Mouse (Mus musculus): Measurements from ENCODE around the gene Klf16.

Klf16 gene

DNA sequence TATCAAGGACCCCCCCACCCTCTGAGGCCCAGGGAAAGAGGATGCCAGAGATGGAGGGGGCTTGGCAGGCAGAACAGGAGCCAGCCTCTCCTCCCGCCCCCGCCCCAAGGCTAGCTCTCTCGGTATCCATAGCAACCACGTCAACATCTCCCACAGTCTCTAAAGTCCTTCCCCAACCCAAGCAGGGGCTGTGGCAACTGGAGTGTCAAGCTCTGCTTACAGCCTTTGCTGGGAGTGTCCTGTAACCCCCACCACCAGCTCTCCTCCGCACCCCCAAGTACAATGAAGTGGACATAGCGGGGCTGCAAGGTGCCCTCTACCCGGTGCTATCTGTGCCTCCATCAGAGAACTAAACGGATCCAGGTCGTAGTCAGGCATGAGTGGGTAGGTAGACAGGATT is 3.2 kb downstream of the Klf16 start:
- DNase-seq, result no peak

DNA sequence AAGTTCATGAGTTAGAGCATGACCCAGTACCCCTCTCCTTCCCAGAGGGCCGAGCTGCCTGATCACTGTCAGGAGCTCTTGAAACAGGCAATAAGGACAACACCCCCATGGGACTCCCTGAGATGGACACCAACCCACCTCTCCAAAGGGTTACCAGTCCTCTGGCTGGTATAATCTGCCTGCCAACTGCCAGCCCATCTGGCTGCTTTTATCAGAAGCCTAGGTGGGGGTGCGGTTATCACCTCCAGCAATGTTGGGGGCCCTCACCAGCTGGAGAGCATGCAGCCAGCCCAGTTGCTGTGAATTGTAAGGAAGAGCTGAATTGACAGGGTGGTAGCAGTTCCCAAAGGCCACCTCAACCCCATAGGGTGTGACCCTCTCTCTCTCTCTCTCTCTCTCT is 4.6 kb downstream of the Klf16 start:
- DNase-seq, result no peak

DNA sequence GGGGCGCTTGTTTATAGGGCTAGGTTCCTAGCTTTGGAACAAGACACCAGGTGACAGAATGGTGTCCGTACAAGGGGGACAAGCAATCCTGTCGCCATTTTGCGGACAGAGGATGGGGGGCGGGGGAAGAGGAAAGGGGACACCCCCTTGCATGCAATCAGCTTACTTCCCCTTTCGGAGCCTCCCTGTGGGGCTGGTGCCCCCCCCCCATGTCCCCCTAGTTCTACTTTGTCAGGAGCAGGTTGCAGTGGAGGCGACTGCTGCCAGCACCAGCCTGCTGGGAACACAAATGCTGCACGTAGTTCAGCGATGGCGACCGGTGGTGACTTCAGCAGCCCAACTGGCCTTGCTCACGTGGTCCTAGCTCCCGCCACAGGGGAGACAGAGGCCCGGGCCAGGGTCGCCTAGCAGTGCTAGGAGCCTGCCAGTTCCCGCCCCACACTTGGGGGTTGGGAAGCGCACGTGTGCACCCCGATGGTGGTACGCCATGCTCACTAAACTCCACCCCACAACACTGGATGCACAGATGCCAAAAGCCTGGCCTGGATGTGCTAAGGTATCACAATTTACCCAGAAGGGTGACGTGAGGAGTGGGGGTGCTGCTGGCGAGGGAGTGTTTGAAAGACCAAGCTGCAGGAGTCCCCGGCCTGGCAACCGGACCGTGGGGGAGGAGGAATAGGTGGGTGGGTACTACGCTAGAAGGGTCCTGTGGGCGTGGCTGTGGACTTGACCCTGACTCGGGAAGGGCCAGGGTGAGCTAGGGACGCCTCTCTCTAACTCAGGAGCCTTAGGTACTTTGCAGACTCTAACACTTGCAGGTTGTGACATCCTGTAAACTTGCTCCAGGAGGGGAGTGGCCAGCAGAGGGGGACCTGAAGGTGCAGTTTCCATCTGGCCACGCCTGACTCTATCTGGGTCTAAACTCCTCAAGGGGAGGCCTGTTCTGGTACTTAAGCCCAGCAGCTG is 6.0 kb downstream of the Klf16 start:
- peak in 1 of 2 experiments; percentile 32 for DNase-seq

DNA sequence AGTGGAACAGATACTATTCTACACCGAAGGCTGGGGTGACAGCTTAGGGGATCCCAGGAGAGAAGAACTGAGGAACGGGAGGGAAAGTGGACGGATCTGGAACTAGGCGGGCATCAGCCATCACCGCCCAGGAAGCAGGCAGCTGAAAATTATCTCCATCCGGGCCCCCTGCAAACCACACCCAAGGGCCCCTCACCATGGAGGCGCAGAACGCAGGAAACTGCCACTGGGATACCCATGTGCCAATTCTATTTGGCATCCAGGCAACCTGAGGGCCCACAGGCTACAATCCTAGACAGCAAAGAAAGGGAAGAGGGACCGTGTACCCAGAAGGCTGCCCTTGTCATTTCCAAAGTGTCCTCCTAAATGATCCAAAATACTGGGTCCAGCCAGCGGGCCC is 6.7 kb downstream of the Klf16 start:
- DNase-seq, result no peak

DNA sequence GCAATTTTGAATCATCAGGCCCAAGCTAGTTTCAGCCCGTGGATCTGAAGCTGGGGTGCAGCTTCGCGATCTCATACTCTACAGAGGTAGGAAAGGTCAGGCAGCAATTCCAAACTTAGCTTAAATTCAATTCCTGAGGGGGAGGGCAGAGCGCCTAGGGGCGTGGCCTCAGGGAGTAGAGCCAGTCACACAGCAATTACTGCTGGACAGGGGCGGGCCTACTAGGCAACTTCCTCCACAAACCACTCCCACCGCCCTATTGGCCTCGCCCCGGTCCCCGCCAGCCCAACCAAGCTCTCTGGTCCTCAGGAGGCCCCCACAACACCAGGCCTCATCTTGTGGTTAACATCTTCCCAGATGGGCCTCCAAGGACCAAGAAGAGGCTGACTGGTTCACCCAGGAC is 7.5 kb downstream of the Klf16 start:
- peak; percentile 68 to 69 for DNase-seq

DNA sequence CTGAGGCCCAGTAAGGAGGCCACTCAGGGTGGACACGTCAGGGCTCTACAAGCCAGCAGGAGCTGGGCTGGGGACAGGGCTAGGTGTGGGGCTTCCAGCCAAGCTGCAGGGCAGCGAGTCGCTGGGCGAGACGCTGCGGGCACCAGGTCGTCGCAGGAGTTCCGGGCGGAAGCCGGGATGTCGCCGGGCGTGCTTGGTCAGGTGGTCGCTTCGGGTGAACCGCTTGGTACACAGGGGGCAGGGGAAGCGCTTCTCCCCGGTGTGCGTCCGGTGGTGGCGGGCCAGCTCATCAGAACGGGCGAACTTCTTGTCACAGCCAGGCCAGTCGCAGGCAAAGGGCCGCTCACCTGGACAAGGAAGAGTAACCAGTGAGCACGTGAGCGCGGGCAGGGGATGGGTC is 8.2 kb downstream of the Klf16 start:
- DNase-seq, result no peak

DNA sequence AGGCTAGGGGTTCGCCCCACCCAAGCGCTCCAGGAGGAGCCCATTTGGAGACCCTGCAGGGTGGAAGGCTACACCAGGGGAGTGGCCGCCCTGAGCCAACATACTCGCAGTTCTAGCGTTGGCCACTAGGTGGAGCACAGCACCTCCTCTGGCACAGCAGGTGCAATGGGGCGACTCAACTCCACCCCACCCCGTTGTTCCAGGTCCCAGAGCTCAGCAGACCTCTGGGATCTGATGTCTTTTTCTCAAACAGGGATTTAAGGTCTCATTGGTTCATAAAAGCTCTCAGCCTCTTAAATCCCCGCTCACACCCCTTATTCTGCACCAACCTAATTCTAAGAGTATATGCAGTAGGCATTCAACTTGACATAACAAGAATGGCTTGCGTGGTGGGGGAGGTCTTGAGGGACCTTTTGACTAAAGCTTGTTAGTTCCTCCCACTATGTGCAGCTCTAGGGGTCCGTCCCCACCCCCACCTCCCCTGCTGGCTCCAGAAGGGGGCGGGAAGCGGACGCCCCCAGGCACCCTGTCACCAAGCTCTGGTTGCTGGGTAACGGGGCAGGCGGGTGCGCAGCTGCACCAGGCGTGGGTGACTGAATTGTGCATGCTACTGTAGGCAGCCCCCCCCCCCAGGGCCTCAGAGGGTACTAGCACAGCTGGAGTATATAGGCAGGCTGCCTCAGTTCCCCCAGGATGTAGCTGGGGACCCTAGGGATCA is 10.6 kb downstream of the Klf16 start:
- peak; percentile 77 to 91 for DNase-seq

DNA sequence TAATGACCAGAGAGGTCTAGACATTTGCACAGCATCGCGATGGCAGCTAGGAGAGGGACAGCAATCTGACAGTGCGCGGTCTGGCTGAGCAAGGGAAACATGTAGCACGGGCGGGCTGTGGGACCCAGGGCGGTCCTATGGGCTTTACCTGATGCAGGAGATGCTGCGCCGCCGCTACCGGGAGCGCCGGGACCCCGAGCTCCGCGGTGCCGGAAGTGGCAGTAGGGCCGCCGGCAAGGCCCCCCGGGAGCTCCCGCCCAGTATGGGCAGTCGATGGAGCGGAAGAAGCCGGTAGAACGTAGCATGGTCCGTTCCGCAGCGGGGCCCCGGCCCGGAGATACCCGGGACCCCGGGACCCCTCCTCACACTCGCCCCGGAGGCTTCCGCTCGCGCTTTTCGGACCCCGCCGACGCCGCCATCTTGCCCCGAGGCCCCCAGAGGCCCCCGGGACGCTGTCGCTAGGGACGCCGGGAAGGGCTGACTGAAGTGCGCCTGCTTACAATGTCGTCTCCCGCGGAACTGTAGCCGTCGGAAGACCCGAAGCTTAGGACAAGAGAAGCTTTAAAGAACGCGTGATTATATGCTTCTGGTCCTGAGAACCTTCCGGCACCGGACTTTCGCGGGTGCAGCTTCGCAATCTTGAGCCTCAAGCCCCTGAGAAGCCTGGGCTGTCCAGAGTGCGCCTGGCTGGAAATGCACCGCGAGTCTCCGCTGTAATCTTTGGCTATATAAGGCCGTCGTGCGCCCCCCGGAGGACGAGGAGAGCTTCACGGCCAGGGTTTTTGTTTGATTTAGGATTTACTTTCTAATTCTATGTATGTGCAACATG is 15.8 kb downstream of the Klf16 start, which contains the start of gene Rexo1:
Rexo1 (minus strand) TSS at position 445 of the 829 bp plus-strand sequence.
- peak; percentile 83 to 95 for DNase-seq

DNA sequence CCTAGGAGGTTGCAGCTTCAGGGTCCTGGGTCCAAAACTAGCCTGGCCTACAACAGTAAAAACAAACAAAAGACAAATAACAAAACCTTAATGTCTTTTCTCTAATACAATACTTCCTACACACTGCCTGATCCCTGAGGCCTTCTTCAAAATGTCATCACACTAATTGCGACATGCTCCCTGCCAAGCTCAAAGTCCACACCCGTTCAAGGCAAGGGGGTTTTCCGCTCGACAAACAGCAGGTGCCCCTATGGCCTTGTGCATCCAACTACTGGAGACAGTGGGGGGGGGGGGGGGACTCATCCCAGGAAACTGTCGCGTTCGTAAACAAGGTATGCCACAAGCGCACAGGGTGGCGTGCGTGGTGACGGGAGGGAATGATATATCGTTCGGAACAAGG is 16.5 kb downstream of the Klf16 start:
- DNase-seq, result no peak

DNA sequence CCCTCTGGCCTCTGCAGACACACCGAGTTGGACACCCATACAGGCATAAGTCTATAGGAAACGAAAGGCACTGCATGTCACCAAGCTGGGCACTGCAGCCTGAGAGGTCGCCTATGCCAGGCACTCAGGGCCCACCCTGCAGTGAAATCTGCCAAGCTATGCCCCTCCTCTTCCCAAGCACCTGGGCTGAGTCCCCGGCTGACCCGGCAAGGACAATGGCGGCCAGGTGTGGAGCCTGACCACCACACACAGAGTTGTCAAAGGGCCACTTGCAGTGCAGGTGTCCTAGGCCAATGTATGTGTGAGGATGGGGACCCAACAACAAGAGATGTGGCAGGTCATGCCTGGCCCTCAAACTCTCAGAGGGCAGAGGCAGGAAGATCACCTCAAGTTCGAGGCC is 17.7 kb downstream of the Klf16 start:
- DNase-seq, result no peak

DNA sequence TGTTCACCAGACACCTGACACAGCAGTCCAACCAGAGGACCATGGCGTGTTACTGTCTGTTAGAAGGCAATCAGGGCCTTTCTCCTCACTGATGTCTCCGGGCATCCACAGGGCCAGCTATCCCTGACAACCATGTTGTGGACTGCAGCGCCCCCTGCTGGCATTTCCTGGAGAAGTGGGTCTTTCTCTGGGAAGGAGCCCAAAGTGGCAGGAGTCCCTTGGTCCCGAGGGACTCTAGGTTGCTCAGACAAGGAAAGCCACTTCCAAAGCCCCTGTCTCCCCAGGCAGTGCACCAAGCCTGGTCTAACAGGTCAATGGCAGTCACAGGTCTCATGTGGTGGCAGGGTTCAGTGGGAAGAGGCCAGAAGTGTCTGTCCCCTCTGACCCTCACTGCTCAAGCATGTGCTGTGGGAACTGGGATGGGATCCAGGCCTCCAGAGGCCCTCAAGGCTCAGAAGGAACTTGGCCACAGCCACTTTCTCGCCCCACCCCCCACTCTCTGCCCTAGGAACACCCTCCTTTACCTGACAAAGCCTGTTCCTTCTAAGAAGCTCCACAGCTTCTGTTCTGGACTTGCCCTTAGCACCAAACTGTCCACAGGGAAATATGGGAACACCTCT is 19.7 kb downstream of the Klf16 start:
- peak in 1 of 2 experiments; percentile 65 for DNase-seq

DNA sequence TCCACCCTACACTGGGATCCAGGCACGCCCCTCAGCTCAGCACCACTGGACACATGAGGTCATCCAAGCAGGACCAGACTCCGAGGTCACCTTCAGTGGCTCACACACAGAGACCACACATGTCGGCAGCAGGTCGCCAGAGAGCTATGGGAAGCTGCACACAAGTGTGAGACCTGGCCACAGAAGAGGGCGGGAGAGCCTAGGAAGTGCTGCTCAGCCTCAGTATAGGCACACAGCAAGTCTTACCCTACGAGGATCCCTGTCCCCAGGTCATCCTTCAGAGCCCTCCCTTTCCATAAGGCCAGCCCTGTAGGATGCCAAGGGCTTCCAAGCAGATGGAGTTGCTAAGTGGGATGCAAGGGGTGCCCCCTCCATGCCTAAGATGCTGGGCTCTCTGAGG is 23.1 kb downstream of the Klf16 start:
- DNase-seq, result no peak

DNA sequence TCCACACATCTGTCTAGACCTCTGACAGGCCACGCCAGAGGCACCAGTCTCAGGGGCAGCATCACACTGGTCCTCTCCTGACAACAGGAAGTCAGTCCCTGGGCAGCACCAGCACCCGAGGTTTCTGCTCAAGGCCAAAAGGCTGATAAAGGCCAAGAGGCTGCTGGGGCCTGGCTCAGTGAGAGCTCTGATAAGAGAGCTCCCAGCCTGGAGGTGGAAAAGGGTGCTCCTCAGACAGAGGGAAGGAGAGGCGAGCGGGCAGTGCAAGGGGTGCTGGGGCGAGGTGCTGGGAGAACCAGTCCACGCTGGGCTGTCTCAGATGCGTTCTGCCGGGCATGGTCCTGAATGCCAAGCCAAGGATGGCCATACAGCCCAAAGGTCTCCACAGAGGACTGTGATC is 23.5 kb downstream of the Klf16 start:
- DNase-seq, result no peak

DNA sequence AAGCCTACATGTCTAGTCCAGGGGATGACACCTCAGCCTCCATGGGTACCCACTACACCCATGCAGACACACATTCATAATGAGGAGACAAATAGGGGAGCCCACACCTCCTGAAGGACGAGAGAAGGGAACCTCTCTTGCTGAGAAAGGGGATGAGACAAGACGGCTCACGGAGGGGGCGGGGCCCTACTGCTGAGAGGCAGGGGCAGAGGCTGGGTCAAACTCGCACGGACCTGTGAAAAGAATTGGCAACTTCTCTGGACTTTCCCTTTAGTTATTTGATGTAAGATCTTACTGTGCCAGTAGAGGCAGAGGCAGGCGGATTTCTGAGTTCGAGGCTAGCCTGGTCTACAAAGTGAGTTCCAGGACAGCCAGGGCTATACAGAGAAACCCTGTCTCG is 24.8 kb downstream of the Klf16 start:
- DNase-seq, result no peak

DNA sequence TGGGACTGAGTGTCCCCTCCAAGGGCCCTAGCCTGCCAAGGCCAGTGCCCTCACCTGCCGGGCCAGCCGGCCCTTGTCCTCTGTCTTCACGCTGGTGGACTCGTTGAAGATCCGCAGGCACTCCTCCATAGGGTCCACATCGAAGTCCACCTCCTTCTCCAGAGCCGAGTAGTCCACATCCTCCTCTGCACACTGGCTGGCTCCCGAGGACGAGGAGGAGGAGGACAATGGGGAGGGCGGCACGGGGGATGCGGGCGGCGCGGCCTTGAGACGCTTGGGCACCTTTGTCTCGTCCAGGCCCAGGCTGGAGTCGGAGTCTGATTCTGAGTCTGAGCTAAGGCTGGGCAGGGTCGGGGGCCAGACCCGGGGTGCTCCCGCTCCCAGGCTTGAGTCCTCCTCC is 27.8 kb downstream of the Klf16 start:
- DNase-seq, result no peak

DNA sequence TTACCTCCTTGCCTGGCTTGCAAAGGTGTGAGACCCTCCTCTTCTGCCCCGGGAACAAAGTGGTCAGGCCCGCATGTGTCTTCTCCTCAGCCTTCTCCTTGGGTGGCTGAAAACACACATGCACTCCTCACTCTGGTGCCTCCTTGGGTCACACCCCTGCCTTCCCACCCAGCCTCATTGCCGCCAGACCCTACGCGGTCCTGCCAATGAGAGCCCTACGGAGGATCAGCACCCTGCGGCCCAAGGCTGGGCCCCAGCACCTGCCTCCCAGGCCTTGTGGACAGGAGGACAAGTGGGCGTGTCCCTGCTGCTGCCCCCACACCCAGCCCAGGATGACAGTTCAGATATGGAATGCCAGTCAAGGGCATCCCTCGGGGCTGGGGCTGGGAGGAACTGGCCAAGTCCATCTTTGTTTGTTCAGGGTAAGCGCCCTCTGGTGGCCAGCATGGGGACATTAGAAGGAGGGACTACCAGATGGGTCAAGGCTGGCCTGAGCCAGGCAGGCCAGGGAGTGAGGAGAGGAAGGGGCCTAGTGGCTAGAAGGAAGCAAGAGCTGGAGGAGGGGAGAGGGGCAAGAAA is 28.6 kb downstream of the Klf16 start:
- peak; percentile 42 to 61 for DNase-seq

DNA sequence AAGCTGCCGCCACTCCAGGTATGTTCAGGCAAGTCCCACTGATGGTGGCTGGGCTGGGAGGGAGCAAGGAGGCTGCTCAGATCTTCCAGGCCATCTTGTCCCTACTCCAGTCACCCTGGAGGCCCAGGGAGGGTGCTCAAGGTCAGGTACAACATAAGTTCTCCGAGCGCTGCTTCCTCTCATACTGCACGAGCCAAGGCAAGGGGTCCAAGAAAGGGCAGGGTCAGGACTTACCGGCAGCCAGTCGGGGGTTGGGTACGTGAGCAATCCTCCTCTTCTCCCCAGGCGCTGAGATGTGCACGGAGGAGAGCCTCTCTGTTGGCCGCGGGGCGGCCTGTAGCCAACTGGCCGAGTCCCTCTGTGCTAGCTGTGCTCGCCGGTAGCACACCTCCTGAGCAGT is 29.6 kb downstream of the Klf16 start:
- no peak for DNase-seq

DNA sequence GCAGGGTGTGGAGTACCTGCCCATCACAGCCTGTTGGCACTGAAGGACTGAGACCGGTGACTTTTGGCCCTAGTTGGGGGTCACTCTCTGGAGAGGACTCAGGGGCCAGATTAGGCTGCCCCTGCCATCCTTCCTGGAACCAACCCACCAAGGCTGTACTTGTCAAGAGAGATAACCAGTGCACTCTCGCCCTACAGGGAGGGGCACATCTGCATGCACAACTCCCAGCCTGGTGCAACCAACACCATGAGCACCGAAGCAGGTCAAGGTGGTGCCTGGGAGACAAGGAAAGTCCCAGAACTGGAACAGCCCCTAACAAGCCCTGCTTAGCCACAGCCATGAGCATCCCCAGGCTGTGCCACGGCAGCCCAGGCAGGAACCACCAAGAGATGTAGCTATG is 30.2 kb downstream of the Klf16 start:
- DNase-seq, result no peak

DNA sequence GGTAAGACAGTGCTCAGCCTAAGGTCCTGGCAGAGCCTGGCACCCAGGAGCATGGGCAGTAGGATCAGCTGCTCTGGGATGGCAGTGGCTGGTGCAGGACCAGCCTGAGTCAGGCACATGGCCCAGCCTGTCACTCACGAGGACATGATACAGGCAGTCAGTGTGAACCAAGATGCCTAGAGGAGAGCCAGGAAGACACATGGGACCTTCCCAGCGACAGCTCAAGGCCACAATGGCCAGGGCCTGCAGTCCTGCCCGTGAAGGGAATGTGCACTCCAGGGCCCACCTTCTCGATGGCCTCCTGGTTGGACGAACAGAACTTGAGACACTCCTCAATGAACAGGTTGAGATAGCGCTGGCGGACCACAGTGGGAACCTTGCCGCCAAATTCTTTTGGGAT is 31.5 kb downstream of the Klf16 start:
- DNase-seq, result no peak

DNA sequence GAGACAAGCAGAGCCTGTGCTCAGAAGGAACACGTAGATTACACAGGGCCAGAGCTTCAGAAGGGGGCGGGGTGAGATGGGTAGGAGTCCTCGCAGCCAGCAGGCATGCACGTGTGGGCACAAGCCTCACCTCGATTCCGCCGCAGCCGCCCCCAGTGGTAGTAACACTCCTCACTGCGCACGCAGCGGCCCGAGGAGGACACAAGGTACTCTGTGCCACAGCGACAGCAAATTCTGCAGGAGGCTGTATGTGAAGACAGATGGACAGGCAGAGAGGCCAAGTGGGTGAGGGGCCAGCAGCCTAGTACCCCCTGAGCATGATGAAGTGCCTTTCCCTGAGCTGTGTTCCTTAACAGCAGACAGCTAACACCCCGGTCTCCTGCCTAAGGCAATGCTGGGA is 33.2 kb downstream of the Klf16 start:
- DNase-seq, result no peak

DNA sequence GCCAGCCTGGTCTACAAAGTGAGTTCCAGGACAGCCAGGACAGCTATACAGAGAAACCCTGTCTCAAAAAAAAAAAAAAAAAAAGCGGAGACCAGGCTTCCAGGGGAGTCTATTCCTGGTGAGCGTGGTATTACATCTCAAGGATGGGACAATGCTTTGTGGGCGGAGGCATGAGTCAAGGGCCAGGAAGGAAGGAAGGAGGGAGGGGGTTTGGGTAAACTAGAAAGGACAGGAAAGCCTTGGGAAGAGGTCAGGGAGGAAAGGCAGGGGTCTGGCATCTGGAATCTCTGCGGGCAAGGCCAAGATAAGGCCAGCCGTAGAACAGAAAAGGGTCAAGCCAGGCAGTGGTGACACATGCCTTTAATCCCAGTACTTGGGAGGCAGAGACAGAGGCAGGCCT is 37.6 kb downstream of the Klf16 start:
- no peak for DNase-seq

DNA sequence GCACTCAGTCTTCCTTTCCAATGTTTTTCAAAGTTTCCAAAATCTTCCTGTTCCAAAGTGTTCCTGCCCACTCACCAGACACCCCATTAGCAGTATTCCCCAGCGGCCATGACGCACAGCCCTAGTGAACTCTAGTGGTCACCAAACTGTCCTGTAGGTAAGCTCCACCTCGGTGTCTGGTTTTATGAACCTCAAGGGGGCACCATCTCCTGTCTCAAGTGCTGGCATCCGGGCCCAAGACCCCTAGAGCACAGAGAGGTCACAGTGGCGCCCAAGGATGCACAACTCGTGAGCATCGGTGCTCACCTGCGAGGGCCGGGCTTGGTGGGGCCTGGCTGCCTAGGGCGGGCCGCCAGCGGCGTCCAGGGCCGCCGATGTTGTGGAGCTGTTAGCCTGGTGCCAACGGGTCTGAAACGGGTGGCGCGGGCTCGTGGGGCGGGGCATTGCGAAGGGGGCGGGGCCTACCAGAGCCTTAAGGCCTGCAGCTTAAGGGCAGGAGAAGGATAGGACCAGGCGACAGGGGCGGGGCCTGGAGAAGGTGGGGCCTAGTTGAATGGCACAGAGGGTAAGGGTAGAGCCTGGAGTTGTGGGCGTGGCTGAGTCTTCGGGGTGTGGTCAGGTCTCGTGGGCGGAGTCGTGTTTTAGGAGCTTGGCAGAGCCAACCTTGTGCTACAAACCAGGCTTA is 38.3 kb downstream of the Klf16 start, which contains the start of gene Atp8b3:
Atp8b3 (minus strand) TSS at position 415 of the 685 bp plus-strand sequence.
- DNase-seq, result peak; percentile 79 to 81
